Mouse (Mus musculus) urinary bladder, adult 2 months (tissue): ENCODE measurements around the gene Ssbp3. TPM values are rescaled to one million over a fixed set of nuclear protein-coding genes. Genes with fewer than 3 reads are reported as not detected.

Experiments used
- DNase-seq: peaks from one replicate; pipeline ENCODE4 v3.0.0; 2022; ENCODE audit warnings: low spot score
- polyA plus RNA-seq: library from polyadenylated mRNA; depleted of rRNA; stranded (reverse); fragments of >200 nt; gene quantifications from 2 replicates; pipeline ENCODE4 v1.2.3, GENCODE M21; 2012; rRNA removed

Gene Ssbp3
- 59.0 and 71.8 TPM in 2 replicates for polyA plus RNA-seq

DNA sequence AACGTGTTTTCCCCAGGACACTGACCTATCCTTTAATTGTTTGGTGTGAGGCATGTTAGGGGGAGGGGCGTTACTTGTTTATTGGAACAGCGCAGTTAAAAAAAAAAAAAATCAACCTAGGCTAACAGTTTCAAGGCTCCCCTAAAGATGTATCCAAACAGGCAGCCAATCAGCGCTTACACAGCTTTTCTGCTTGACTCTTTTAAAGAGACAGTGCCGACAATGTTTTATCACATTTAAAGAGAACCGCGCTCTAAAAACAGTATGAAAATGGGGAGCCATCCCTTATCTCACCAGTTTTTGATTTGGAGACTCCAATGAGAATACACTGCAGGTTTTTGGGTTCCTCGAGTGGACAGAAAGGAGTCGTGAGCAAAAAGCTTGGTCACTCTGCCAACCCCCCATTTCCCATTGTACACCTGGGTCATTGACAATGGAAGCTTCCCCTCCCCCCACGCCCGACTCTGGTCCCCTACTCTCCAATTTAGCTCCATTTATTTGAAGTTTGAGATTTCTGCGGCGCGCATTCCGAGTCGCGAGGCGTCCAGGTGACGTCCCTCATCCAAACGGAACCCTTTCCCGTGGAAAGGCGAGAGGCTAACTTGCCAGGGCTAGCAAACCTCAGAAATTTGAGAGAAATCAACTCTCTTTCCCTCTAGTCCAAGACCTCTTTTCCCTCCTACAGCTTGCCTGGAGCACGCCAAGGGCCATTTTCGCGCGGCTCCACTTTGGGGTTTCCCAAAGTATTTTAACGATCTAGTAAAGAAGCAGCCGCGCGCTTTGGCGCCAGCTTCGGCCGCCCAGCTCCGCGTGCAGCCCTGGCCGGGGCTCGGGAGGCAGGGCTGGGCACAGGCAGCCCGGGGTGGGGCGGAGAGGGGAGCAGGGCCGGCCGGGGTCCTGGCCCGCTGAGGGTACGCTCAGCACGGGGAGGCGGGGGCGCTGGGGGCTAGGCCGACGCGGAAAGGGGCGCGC lies at the start of gene Ssbp3:
Gene Ssbp3, plus strand, starts transcription at position 501 of the 972 bp plus-strand sequence.
- peak; percentile 65 for DNase-seq

DNA sequence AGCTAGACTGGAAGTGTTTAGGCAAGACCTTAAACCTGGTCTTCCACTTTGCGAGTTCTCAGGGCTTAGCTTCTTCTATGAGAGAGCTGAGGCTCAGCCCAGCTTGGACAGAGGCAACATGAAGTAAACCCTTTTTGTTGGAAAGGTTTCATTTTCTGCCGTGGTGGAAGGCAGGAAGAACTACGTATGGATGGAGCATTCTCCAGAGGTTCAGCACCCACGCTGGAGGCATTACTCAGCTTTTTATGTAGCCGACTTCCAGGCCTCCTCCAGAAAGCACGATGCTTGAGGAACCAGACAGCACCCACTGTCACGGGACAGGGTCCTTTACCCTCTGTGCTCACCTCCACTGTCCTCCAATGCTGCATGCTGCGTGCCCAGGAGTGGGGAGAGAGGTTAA lies 48.6 kb upstream of the Ssbp3 start:
- DNase-seq, result no peak

DNA sequence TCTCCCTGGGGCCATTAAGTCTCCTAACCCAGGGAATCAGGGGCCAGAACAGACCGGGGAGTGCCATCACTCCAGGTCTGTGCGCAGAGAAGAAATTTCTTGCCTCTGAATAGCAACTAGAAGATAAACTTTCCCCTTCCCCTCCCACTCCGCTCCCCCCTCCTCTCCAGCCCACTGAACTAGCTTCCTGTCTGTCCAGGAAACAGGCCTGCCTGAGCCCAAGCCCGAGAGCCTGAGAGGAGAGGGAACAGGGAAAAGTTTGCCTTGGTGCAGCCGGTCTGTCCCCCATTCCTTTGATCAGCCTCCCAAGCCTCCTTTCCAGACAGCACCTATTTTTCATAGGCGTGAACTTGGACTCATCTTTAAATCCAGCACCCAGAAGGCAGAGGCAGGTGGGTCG lies 48.2 kb upstream of the Ssbp3 start:
- no peak for DNase-seq

DNA sequence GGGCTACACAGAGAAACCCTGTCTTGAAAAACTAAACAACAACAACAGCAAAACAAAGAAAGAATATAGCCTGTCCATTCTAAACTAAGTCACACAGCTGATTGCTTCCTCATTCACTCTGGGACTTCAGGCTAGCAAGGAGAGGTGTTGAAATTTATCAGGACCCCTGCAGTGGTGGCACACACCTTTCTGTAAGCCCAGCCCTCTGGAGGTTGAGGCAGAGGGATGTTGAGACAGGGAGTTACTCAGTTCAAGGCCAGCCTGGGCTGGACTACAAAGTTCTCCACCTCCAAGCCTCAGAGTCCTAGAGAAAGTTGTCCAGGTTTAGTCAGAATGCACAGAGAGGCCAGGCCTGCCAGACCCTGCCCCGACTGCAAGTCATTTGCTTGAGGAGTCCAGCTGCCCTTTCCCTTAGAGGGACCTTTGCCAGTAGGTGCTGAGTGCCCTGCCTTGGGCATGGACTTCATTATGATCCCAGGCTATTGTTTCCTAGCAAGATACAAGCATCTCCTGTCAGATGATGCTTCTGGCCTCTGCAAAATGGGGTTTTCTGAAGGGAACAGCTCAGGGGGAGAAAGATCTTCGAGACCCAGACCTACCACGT lies 47.6 kb upstream of the Ssbp3 start:
- DNase-seq, result no peak

DNA sequence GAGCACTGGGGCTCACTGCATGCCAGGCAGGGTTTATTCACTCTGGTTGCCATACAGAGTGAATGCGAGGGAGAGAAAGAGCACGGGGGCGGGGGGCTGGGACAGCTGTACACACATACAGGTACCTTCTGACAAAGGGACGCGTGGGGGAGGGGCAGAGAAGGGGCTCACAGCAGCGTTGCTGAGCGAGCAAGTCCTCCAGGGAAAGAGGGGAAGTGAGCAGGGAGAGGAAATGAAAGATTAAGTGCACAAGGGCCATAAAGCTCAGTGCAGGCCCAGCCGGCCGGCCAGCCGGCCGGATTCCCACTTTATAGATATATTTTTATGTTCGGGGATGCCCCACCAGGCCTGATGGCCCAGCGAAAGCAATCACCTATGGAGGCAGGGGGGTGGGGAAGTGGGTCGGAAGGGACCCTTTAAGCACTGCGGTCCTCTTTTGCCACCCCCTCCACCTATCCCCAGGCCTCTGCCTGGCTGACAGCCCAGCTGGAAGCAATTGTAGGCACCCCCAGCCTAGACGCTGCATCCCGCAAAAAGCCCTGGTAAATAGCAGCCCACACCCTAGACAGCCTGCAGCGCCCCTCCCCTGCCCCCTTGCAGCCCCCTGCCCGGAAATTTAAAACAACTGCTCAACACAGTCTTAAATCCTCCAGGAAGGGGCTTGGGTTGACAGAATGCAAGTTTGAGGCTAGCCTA lies 44.9 kb upstream of the Ssbp3 start:
- no peak for DNase-seq

DNA sequence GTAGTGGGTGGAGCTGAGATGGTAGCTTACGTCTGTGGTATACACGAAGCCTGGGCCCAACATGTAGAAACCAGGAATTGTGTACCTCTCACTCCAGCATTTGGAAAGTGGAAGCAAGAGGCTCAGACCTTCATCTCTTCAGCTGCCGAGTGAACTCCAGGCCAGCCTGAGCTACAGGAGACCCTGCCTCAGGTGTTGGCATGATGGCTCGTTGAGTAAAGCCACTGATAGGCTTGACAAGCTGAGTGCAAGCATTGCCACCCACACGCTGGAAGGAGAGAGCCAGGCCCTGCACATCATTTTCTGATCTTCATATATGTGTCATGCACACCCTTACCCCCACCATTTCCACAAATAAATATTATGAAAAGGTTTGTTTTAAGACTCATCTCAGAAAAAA lies 44.1 kb upstream of the Ssbp3 start:
- no peak for DNase-seq

DNA sequence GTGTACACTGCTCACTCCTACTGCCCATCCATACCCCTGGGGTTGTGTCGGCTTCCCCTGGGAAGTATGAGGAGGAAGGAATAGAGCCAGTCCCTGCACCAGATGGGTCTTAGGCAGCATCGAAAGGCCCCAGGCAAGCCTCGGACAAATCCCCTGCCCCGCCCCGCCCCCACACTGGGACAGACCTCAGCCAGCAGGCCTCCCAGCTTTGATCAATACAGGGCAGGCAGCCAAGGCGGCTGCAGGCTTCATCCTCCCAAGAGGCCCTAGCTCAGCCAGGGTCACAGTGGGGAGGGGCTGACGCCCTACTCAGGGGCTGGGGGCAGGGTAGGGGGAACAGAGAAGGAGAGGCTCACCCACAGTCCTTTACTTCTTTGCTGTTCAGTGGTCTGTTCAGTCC lies 43.7 kb upstream of the Ssbp3 start:
- no peak for DNase-seq

DNA sequence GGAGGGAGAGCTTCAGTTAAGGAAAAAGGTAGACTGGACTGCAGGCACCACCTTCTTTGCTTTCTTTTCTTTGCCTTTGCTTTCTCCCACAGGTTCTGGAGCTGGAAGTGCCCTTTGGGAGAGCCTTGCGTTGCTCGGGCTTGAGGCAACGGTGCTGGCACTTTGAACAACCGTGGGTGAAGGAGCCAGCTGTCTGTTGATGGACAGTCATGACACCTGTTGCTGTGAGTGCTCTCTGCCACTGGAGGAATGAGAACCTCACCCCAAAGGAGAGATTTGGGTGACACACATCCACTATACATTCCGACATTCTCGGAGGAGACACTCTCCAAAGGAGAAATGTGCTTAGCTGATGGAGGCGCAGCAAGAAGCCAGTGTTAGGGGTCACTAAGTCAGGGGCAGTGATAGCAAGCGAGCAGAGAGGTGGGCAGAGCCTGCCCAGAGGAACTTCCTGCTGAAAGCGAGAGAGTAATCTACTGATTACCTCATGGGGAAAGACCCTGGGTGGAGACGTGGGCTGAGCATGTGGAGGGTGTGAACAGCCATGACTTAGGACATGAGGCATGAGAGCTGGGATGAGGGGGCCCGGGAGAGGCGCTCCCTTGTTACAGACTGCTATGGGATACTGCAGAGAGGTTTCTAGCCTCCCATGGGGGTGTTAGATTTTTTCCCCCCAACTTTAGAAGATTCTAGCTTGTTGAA lies 41.6 kb upstream of the Ssbp3 start:
- DNase-seq, result no peak

DNA sequence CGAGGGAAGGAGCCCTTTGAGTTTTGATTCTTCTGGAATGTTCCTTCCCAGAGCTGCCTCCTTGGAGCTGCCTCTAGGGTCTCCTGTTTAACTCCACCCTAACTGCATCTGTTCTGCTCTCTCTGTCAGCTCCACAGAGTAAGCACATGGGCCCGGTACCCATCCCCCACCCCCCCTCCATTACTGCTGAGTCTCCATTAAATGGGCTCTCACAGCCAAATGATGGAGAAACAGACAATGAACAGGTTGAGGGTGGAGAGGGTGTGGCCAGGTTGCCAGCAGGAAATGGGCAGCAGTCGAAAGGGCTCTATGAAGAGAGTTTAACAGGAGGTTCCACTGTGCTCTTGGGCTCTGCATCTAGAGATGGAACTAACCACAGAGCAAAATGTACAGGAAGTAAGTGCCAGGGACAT lies 41.0 kb upstream of the Ssbp3 start:
- DNase-seq, result no peak

DNA sequence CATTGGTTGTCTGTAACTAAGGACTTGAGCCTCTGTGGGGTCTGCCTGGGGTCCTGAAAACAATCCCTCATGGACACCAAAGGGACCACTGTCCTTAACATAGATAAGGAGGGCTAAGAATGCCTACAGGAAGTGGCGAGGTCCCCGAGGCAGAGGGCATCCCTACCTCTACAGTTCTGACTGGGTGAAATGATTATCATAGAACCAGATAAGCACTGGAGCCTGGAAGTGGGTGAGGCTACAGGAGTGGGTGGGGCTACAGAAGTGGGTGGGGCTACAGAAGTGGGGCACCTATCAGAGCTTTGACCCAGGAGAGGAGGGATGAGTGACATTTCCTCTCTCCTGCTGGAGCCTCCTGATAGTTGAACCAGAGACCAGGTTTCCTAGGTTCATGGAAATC lies 39.9 kb upstream of the Ssbp3 start:
- no peak for DNase-seq

DNA sequence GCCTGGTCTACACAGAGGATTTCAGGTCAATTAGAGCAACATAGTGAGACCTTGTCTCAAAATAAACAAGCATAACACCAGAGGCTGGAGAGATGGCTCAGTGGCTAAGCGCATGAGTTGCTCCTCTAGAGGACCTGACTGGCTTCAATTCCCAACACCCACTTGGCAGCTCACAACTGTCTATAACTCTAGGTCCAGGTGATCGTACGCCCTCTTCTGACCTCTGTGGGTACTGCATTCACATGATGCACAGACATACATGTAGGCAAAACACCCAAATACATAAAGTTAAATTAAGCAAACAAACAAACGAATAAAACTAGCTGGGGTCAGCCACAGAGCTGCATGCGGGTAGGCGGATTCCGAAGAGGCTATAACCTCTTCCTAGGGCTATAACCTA lies 36.0 kb upstream of the Ssbp3 start:
- DNase-seq, result no peak

DNA sequence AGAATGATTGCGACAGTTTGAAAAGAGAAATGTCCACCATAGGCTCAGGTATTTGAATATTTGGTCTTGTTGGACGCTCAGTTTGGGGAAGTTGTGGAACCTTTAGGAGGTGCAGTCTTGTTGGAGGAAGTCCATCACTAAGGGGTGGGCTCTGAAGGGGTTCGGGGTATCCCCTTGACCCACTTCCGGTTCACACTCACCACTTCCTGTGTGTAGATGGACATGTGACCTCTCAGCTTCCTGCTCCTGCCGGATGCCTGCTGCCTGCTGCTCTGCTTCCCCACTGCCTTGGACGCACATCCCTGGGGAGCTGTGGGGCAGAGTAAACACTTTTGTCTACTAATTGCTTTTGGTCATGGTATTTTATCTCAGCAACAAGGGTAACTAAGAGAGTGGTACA lies 29.4 kb upstream of the Ssbp3 start:
- no peak for DNase-seq

DNA sequence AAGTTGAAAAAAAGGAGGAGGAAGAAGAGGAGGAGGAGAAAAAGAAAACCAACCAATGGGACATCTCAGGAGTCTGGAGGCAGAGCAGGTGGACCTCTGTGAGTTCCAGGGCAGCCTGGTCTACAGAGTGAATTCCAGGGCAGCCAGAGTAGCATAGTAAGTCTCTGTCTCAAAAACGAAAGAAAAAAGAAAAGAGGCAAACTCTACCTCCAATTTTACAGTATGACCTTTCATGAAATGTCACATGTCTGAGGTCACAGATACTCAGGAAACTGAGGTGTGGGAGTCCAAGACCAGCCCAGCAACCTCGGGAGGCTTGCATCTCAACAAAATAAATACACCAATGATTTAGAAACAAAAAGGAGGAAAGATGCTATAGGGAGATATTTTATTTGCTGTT lies 27.4 kb upstream of the Ssbp3 start:
- no peak for DNase-seq

DNA sequence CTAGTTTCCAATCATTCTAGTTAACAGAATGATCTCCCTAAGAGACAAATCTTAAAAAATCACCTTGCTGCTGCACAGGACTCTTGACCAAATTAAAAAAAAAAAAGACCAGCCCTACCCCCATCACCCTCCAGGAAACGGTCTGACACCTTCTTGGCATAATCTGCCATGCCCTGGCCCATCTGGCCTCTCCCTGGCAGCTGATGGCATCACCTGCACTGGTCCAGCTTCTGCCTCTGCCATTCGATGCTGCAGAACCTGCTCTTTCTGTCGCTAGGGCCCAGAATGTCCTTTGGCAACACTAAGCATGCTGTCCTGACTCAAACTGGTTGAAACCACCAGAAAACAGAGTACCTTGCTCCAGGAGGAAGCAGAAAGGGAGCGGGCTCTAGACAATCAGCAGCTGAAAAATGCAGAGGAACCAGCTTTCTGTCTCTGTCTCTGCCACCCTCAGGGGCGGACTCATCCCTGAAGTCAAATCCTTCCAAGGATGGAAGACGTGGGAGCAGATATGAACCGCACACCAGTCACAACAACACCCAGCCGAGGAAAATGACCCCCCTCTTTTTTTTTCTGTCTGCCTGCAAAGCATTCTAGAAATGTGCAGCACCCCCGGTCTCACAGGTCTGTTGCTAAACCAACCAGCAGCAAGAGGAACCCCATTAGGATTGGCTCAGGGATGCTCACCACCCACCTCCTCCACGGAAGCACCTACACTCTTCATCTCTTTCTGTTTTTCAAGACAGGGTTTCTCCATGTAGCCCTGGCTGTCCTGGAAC lies 24.0 kb upstream of the Ssbp3 start:
- no peak for DNase-seq

DNA sequence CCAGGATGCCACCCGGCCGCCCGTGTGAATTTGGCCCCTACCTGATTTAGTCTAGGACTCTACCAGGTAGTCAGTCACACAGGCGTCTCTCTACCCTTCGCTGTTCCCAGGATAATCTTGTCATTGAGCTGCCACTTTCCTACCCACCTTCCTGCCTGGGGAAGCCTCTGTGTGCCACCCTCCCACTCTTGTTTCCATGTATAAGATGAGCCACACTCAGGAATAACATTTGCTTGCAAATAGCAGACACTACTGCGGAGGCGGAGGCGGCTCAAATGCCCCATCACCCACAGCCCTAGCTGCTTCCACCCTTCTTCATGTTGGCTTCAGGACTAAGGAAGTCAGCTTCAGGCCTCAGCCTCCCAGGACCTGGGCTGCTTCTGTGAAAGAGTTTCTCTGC lies 14.4 kb upstream of the Ssbp3 start:
- no peak for DNase-seq

DNA sequence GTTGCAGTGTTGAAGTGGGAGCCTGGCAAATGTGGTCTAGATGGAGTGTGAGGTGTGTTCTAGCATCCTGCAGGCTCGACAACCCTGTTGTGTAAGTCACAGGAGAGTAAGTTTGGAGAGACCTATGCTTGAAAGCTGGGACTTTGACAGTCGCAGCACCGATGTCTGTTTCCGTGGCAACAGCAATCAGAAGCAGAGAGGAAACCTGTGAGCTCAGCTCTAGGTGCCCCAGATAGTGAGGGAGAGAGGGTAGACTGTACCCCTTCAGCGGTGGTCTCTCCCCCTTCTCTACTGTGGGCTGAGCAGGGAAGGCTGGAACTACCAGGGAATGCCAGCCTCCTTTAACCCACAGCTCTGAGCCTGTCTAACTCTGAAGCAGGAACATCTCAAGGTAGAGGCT lies 11.6 kb upstream of the Ssbp3 start:
- DNase-seq, result no peak

DNA sequence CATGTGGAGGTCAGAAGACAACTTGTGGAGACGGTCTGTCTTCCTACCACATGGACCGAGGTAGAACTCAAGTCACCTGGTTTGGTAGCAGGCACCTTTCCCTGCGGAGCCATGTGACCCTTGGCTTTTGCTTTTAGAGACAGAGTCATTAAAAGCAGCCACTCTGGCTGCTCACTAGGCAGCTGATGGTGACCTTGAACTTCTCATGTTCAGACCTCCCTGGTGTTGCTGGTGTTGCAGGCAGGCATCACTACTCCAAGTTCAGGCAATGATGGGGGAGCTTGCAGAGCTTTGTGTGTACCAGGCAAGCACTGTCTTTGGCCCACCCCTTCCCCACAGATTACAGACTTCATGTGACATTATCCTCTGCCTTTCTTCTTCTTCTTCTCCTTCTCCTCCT lies 11.0 kb upstream of the Ssbp3 start:
- no peak for DNase-seq

DNA sequence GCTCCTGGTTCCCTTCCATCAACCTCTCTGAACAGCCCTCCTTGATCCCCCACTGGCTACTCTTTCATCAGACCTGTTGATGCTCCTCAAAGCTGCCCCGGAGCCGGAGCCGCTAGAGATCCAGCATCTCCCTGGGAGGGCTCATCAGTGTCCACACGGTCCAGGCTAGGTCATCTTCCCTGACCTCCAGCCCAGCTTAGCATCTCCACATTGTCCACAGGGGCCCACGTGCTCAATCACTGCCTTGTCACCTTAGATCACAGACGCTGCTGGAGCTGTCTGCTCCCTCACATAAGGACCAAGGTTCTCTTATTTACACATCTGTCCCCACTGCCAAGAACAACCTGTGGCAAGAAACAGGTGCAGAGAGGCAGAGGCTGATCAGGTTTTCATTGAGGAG lies 9.8 kb upstream of the Ssbp3 start:
- DNase-seq, result no peak

DNA sequence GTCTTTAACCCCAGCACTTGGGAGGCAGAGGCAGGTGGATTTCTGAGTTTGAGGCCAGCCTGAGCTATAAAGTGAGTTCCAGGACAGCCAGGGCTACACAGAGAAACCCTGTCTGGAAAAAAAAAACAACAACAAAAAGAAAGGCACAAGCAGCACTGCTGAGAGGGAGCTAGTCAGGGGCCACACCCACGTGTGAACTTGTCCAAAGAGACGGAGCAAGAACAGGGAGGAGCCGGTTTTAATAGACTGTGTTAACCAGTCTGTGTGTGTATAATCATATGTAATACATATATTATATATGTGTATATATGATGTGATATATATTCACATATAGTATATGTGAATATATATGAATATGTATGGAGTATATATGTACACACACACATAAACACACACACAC lies 8.9 kb upstream of the Ssbp3 start:
- no peak for DNase-seq

DNA sequence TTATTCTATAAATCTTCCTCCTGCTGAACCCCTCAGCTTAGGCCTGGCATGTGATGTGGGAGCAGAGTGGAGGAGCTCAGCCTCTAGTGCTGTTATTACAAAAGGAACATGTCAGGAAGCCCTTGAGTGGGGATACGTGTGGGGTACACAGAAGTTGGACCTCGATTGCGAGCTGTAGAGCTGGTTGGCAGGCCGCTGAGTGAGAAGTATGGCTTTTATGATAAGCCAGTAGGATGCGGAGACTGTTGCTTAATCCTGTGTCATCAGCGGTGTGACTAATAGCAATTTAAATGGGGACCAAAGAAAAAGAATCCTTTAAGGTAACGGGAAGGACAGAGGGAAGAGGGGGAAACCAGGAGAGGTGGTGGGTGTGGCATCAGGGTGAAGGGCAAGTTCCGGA lies 8.3 kb upstream of the Ssbp3 start:
- DNase-seq, result no peak

DNA sequence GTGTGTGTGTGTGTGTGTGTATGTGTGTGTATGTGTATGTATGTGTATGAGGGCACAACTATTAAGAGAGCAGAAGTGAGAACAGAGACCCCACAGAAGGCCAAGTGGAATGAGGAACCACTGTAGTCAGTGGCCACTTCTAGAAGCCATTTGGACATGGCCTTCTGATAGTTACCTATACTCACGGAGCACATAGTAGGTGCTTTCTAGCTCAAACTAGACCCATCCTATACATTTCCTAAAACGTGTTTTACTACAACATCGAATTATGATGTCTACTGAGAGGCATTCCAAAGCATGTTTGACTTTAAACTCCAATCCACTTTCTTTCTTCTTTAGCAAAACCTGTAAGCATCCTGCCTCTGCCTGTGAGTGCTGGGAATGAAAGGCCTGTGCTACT lies 4.6 kb upstream of the Ssbp3 start:
- no peak for DNase-seq
